Mouse (Mus musculus): ENCODE data around the gene Fbxw21. TPM values are rescaled to one million over a fixed set of nuclear protein-coding genes. Genes with fewer than 3 reads are reported as not detected.

The Fbxw21 gene
- total RNA-seq, 1 experiment, result not detected

DNA sequence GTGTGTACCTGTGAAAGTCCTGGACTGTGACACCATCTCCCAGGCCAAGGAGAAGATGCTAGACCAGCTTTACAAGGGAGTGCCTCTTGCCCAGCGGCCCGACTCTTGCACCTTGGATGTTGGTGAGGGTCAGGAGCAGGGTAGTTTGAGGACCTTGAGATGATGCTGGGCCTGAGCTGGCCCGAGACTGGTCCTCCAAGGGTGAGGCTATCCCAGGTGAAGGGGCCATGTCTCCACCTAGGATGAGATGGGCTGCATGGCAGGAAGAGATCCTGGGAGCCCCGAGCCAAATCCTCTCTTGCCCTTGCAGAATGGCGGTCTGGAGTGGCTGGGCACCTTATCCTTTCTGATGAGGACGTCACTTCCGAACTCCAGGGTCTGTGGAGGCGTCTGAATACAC is 48.5 kb downstream of the Fbxw21 start:
- in situ Hi-C loops (cut with MboI; ENCODE audit: low sequenced_read_pairs in 2 of 2, unreplicated experiment in 2 of 2), result no loop called here
- Histone ChIP-seq H3K36me3 (ENCODE audit: control insufficient read depth, insufficient read depth, low read length, poor library complexity, severe bottlenecking) (peaks cover 80% of the 10 kb centered on the region), H3K4me1 (ENCODE audit: control insufficient read depth in 2 of 2, insufficient read depth in 2 of 2, low read length in 2 of 2, poor library complexity in 1 of 2) (no peaks in the 10 kb centered on the region)

DNA sequence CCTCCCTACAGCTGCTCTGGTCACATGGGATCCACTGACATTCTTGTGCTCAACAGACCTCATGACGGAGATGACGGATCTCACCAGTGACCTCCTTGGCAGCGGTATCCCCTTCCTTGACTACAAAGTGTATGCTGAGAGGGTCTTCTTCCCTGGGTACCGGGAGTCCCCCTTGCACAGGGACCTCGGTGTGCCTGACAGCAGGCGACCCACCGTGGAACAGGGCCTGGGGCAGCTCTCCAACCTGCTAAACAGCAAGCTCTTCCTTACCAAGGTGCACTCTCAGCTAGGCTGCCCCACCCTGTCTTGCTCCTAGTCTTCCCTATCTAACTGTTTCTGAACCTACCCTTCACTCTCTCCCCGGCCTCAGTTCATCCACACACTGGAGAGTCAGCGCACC is 50.2 kb downstream of the Fbxw21 start:
- TF ChIP-seq CHD2 (IDR thresholded peaks at IDR 0.05; ENCODE audit: low read depth, low read length) (no peak), MAFK (IDR thresholded peaks at IDR 0.05; ENCODE audit: insufficient read depth, low read depth, low read length) (no peak), ZNF384 (IDR thresholded peaks at IDR 0.05; ENCODE audit: low read depth, low read length) (no peak), HCFC1 (IDR thresholded peaks at IDR 0.05; ENCODE audit: borderline replicate concordance, insufficient read depth, low read length) (no peak), ZC3H11A (IDR thresholded peaks at IDR 0.05; ENCODE audit: borderline replicate concordance, low read depth, low read length) (no peak)
- Histone ChIP-seq H3K4me1 (ENCODE audit: control insufficient read depth in 2 of 2, insufficient read depth in 2 of 2, low read length in 2 of 2, poor library complexity in 1 of 2) (no peaks in the 10 kb centered on the region), H3K9me3 (ENCODE audit: control insufficient read depth, insufficient read depth, low read depth, low read length) (no peaks in the 10 kb centered on the region), H3K9ac (ENCODE audit: insufficient read depth, low read depth, low read length, poor library complexity, severe bottlenecking) (no peak overlapping the region), H3K4me3 (ENCODE audit: insufficient read depth in 1 of 2, low read depth in 1 of 2, low read length in 2 of 2, poor library complexity in 1 of 2, severe bottlenecking in 1 of 2) (no peak overlapping the region), H3K27ac (ENCODE audit: insufficient read depth, low read depth, low read length, poor library complexity, severe bottlenecking) (no peak overlapping the region), H3K36me3 (ENCODE audit: control insufficient read depth, insufficient read depth, low read length, poor library complexity, severe bottlenecking) (peaks cover 79% of the 10 kb centered on the region)
- no peak for DNase-seq (ENCODE audit: low read depth, low spot score)
- in situ Hi-C loops (cut with MboI; ENCODE audit: low sequenced_read_pairs in 2 of 2, unreplicated experiment in 2 of 2), result no loop called here

More for the DNA sequence above, 48.5 kb downstream of the Fbxw21 start:
- Histone ChIP-seq H3K9me3 (ENCODE audit: control insufficient read depth, insufficient read depth, low read depth, low read length) (no peaks in the 10 kb centered on the region), H3K27ac (ENCODE audit: insufficient read depth, low read depth, low read length, poor library complexity, severe bottlenecking) (no peak overlapping the region), H3K4me3 (ENCODE audit: insufficient read depth in 1 of 2, low read depth in 1 of 2, low read length in 2 of 2, poor library complexity in 1 of 2, severe bottlenecking in 1 of 2) (no peak overlapping the region), H3K9ac (ENCODE audit: insufficient read depth, low read depth, low read length, poor library complexity, severe bottlenecking) (no peak overlapping the region)
- TF ChIP-seq HCFC1 (IDR thresholded peaks at IDR 0.05; ENCODE audit: borderline replicate concordance, insufficient read depth, low read length), result no peak
- TF ChIP-seq MAFK (IDR thresholded peaks at IDR 0.05; ENCODE audit: insufficient read depth, low read depth, low read length), result no peak
- TF ChIP-seq CHD2 (IDR thresholded peaks at IDR 0.05; ENCODE audit: low read depth, low read length), result no peak
- TF ChIP-seq ZNF384 (IDR thresholded peaks at IDR 0.05; ENCODE audit: low read depth, low read length), result no peak
- TF ChIP-seq ZC3H11A (IDR thresholded peaks at IDR 0.05; ENCODE audit: borderline replicate concordance, low read depth, low read length), result no peak
- DNase-seq (ENCODE audit: low read depth, low spot score), result no peak

DNA sequence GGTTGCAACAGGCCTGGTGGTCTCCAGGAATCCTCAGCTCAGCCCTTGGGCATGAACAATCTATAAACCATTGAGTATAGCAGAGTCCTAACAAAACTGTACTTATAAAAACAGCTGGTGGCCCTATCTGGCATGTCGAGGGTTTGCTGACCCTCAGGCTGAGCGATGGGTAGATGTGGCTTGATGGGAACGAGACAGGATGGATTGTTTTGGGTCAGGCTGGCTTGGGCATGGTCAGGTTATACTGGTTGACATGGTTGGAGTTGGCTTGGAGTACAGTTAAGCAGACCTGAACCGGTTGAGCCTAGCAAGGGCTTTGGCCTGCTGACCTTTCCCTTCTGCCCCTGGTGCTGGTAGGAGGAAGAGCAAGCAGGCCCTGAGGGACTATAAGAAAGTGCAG is 50.7 kb downstream of the Fbxw21 start:
- no peak for DNase-seq (ENCODE audit: low read depth, low spot score)
- in situ Hi-C loops (cut with MboI; ENCODE audit: low sequenced_read_pairs in 2 of 2, unreplicated experiment in 2 of 2), result no loop called here
- H3K9ac ChIP-seq (ENCODE audit: insufficient read depth, low read depth, low read length, poor library complexity, severe bottlenecking), result no peak overlapping the region
- TF ChIP-seq ZC3H11A (IDR thresholded peaks at IDR 0.05; ENCODE audit: borderline replicate concordance, low read depth, low read length) (no peak), ZNF384 (IDR thresholded peaks at IDR 0.05; ENCODE audit: low read depth, low read length) (no peak), CHD2 (IDR thresholded peaks at IDR 0.05; ENCODE audit: low read depth, low read length) (no peak), HCFC1 (IDR thresholded peaks at IDR 0.05; ENCODE audit: borderline replicate concordance, insufficient read depth, low read length) (no peak), MAFK (IDR thresholded peaks at IDR 0.05; ENCODE audit: insufficient read depth, low read depth, low read length) (no peak)
- no peak overlapping the region for H3K27ac ChIP-seq (ENCODE audit: insufficient read depth, low read depth, low read length, poor library complexity, severe bottlenecking)
- peaks cover 79% of the 10 kb centered on the region for H3K36me3 ChIP-seq (ENCODE audit: control insufficient read depth, insufficient read depth, low read length, poor library complexity, severe bottlenecking)
- H3K4me3 ChIP-seq (ENCODE audit: insufficient read depth in 1 of 2, low read depth in 1 of 2, low read length in 2 of 2, poor library complexity in 1 of 2, severe bottlenecking in 1 of 2), result no peak overlapping the region
- no peaks in the 10 kb centered on the region for H3K9me3 ChIP-seq (ENCODE audit: control insufficient read depth, insufficient read depth, low read depth, low read length)
- H3K4me1 ChIP-seq (ENCODE audit: control insufficient read depth in 2 of 2, insufficient read depth in 2 of 2, low read length in 2 of 2, poor library complexity in 1 of 2), result no peaks in the 10 kb centered on the region

DNA sequence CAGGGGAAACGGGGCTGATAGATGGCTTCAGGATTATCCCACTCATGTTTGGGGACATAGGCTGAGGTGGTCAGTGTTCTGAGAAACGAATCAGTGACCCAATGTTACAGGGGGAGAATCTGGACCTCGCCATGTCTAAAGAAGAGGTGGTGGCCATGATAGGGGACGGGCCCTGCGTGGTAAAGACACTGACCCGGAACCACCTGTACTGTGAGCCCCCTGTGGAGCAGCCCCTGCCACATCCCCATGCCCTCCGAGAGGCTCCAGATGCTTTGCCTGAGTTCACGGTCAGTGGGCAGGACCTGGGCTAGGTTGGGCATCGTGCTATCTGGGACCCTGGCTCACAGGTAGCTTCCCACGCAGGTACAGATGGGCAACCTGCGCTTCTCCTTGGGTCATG is 51.6 kb downstream of the Fbxw21 start:
- Histone ChIP-seq H3K4me1 (ENCODE audit: control insufficient read depth in 2 of 2, insufficient read depth in 2 of 2, low read length in 2 of 2, poor library complexity in 1 of 2) (no peaks in the 10 kb centered on the region), H3K4me3 (ENCODE audit: insufficient read depth in 1 of 2, low read depth in 1 of 2, low read length in 2 of 2, poor library complexity in 1 of 2, severe bottlenecking in 1 of 2) (no peak overlapping the region), H3K27ac (ENCODE audit: insufficient read depth, low read depth, low read length, poor library complexity, severe bottlenecking) (no peak overlapping the region), H3K36me3 (ENCODE audit: control insufficient read depth, insufficient read depth, low read length, poor library complexity, severe bottlenecking) (peaks cover 80% of the 10 kb centered on the region), H3K9me3 (ENCODE audit: control insufficient read depth, insufficient read depth, low read depth, low read length) (no peaks in the 10 kb centered on the region), H3K9ac (ENCODE audit: insufficient read depth, low read depth, low read length, poor library complexity, severe bottlenecking) (no peak overlapping the region)
- in situ Hi-C loops (cut with MboI; ENCODE audit: low sequenced_read_pairs in 2 of 2, unreplicated experiment in 2 of 2), result no loop called here
- TF ChIP-seq ZNF384 (IDR thresholded peaks at IDR 0.05; ENCODE audit: low read depth, low read length) (no peak), MAFK (IDR thresholded peaks at IDR 0.05; ENCODE audit: insufficient read depth, low read depth, low read length) (no peak), HCFC1 (IDR thresholded peaks at IDR 0.05; ENCODE audit: borderline replicate concordance, insufficient read depth, low read length) (no peak), ZC3H11A (IDR thresholded peaks at IDR 0.05; ENCODE audit: borderline replicate concordance, low read depth, low read length) (no peak), CHD2 (IDR thresholded peaks at IDR 0.05; ENCODE audit: low read depth, low read length) (no peak)
- DNase-seq (ENCODE audit: low read depth, low spot score), result no peak

DNA sequence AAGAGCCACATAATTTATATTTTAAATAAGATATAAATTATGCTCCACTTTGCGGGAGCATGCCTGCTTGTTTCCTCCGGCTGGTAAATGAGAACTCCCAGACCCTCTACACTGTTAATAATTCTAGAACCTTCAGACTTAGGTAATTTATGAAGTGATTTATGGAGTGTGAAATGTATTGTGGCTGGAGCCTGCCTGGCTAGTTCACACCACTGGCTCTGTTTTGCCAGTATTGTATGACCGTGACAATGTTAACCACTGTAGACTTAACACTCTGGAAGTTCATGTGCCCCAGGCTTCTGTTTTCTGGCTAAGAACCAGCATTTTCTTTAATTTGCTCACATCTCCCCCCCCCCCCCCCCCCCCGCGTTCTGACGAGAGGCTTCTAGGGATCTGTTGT is 54.5 kb downstream of the Fbxw21 start:
- in situ Hi-C loops (cut with MboI; ENCODE audit: low sequenced_read_pairs in 2 of 2, unreplicated experiment in 2 of 2), result no loop called here
- Histone ChIP-seq H3K4me1 (ENCODE audit: control insufficient read depth in 2 of 2, insufficient read depth in 2 of 2, low read length in 2 of 2, poor library complexity in 1 of 2) (no peaks in the 10 kb centered on the region), H3K9me3 (ENCODE audit: control insufficient read depth, insufficient read depth, low read depth, low read length) (no peaks in the 10 kb centered on the region), H3K27ac (ENCODE audit: insufficient read depth, low read depth, low read length, poor library complexity, severe bottlenecking) (no peak overlapping the region), H3K36me3 (ENCODE audit: control insufficient read depth, insufficient read depth, low read length, poor library complexity, severe bottlenecking) (peaks cover 72% of the 10 kb centered on the region), H3K4me3 (ENCODE audit: insufficient read depth in 1 of 2, low read depth in 1 of 2, low read length in 2 of 2, poor library complexity in 1 of 2, severe bottlenecking in 1 of 2) (no peak overlapping the region), H3K9ac (ENCODE audit: insufficient read depth, low read depth, low read length, poor library complexity, severe bottlenecking) (no peak overlapping the region)
- DNase-seq (ENCODE audit: low read depth, low spot score), result no peak
- no peak for TF ChIP-seq HCFC1 (IDR thresholded peaks at IDR 0.05; ENCODE audit: borderline replicate concordance, insufficient read depth, low read length)
- no peak for TF ChIP-seq CHD2 (IDR thresholded peaks at IDR 0.05; ENCODE audit: low read depth, low read length)
- no peak for TF ChIP-seq ZNF384 (IDR thresholded peaks at IDR 0.05; ENCODE audit: low read depth, low read length)
- TF ChIP-seq MAFK (IDR thresholded peaks at IDR 0.05; ENCODE audit: insufficient read depth, low read depth, low read length), result no peak
- TF ChIP-seq ZC3H11A (IDR thresholded peaks at IDR 0.05; ENCODE audit: borderline replicate concordance, low read depth, low read length), result no peak

All from ES-E14 (cell line).